Mouse (Mus musculus): ENCODE results near the gene Cped1. TPM values are rescaled to one million over a fixed set of nuclear protein-coding genes. Genes with fewer than 3 reads are reported as not detected.
A peak's percentile ranks its signal among the peaks of the same experiment; 100 is the strongest.

Gene Cped1
- total and polyA plus RNA-seq, 3 experiments: 6.9 to 23.3 (median 23.0) TPM

DNA sequence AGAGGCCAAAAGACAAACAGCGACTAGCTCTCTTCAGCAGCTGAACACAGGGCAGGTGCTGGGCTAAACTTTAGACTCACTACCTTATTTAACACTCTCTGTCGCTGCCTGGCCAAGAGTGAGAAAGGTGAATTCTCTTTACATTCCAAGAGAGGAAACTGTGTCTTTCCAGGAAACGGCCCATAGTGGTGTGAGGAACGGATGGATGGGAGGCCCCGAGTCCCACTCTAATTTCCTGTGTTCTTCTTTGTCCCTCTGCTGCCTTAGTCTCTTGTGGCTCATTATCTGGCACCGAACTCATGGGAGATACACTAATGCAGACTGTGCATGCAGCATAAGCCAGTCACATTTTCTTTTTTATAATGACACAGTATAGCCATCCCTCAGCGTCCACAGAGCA is 31.9 kb downstream of the Cped1 start:
- DNase-seq: no peak
- Histone ChIP-seq H3K4me3 (no peak overlapping the region), H3K9ac (ENCODE audit: low read depth, low read length) (no peak overlapping the region), H3K79me2 (replicated peaks; ENCODE audit: control insufficient read depth, insufficient read depth, low read length) (peaks cover 4% of the 10 kb centered on the region), H3K4me1 (ENCODE audit: control insufficient read depth, insufficient read depth, low read length) (peaks cover 19% of the 10 kb centered on the region), H3K27me3 (ENCODE audit: control insufficient read depth, insufficient read depth, low read length) (no peaks in the 10 kb centered on the region), H3K36me3 (ENCODE audit: control insufficient read depth, insufficient read depth, low read length) (peaks cover 35% of the 10 kb centered on the region), H3K27ac (peak overlapping the region; percentile 82)
- 41% methylated on average over 7 of the region's 7 CpGs for WGBS
- TF ChIP-seq POLR2A (IDR thresholded peaks at IDR 0.05; ENCODE audit: insufficient read depth, low read depth, low read length) (no peak), CTCF (IDR thresholded peaks at IDR 0.05) (no peak), EP300 (IDR thresholded peaks at IDR 0.05; ENCODE audit: insufficient read depth, low read depth, low read length) (no peak)
- intact Hi-C loops (cut with DNase I): no loop called here

DNA sequence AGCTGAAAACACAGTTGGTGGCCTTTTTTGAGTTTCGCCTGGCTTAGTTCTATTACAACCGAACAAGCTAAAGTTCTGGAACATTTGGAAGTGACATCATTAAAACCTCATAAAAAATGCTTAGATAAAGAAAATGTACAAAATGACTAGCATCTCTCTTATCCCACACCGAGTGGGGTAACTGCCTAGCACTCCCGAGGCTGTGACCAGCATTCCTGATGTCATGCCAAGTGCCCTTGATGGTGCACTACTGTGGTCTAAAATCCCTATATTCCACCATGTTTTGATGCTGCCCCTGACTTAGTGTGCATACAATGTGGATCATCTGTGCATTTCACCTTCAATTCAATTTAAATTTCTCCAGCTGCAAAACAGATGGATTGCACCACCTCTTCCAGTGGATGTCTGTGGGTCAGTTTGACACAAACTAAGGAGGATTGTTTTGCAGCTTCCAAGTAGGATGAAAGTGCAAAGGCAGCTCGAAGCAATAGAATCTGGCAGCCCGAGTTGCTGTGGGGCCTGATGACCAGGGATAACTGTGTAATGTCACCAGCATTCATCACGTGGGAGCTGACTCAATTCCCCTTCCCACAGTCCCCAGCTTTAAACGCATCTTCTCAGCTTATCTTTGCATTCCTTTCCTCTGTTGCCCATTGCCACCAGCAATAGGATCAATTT is 33.2 kb downstream of the Cped1 start:
- 33% methylated on average over 8 of the region's 8 CpGs for WGBS
- Histone ChIP-seq H3K36me3 (ENCODE audit: control insufficient read depth, insufficient read depth, low read length) (peaks cover 33% of the 10 kb centered on the region), H3K27ac (peak overlapping the region; percentile 82), H3K4me1 (ENCODE audit: control insufficient read depth, insufficient read depth, low read length) (peaks cover 19% of the 10 kb centered on the region), H3K79me2 (replicated peaks; ENCODE audit: control insufficient read depth, insufficient read depth, low read length) (peaks cover 3% of the 10 kb centered on the region), H3K9ac (ENCODE audit: low read depth, low read length) (no peak overlapping the region), H3K4me3 (no peak overlapping the region), H3K27me3 (ENCODE audit: control insufficient read depth, insufficient read depth, low read length) (no peaks in the 10 kb centered on the region)
- intact Hi-C loops (cut with DNase I): loop anchor here (1.0 kb wide), 2 partner anchors 18 to 34 kb away; partner anchors contain the start of gene Cped1
- no peak for DNase-seq
- no peak for TF ChIP-seq CTCF (IDR thresholded peaks at IDR 0.05)
- TF ChIP-seq POLR2A (IDR thresholded peaks at IDR 0.05; ENCODE audit: insufficient read depth, low read depth, low read length): no peak
- TF ChIP-seq EP300 (IDR thresholded peaks at IDR 0.05; ENCODE audit: insufficient read depth, low read depth, low read length): no peak

DNA sequence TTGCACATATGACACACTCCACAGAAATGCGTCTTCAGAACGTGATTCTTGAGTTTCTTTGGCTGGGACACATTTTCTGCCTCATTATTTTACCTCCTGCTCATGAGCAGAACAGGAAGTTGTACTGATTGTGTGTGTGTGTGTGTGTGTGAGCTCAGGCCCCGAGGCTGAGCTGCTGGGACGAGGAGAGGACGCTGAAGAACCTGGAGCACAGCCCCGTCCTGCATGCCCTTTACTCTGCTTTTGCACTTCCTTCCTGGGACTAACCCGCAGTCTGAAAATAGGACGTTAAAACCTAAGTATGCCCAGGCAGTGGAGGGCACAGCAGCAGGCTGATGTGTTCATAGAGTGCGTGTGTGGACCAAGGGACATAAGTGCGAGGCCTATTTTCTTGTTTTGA is 33.9 kb downstream of the Cped1 start:
- DNase-seq: peak; percentile 63 to 71
- Histone ChIP-seq H3K27ac (peak overlapping the region; percentile 82), H3K36me3 (ENCODE audit: control insufficient read depth, insufficient read depth, low read length) (peaks cover 33% of the 10 kb centered on the region), H3K4me1 (ENCODE audit: control insufficient read depth, insufficient read depth, low read length) (peaks cover 19% of the 10 kb centered on the region), H3K79me2 (replicated peaks; ENCODE audit: control insufficient read depth, insufficient read depth, low read length) (peaks cover 1% of the 10 kb centered on the region; the same call in 1 of the 2 replicates), H3K27me3 (ENCODE audit: control insufficient read depth, insufficient read depth, low read length) (no peaks in the 10 kb centered on the region), H3K4me3 (peak overlapping the region; percentile 1; the same call in 1 of the 2 replicates), H3K9ac (ENCODE audit: low read depth, low read length) (no peak overlapping the region)
- TF ChIP-seq EP300 (IDR thresholded peaks at IDR 0.05; ENCODE audit: insufficient read depth, low read depth, low read length): peak; percentile 87
- no peak for TF ChIP-seq POLR2A (IDR thresholded peaks at IDR 0.05; ENCODE audit: insufficient read depth, low read depth, low read length)
- WGBS: 7% methylated on average over 10 of the region's 10 CpGs
- intact Hi-C loops (cut with DNase I): loop anchor here (1.0 to 2.0 kb wide), 3 partner anchors 17 to 34 kb away; partner anchors contain the start of gene Cped1

DNA sequence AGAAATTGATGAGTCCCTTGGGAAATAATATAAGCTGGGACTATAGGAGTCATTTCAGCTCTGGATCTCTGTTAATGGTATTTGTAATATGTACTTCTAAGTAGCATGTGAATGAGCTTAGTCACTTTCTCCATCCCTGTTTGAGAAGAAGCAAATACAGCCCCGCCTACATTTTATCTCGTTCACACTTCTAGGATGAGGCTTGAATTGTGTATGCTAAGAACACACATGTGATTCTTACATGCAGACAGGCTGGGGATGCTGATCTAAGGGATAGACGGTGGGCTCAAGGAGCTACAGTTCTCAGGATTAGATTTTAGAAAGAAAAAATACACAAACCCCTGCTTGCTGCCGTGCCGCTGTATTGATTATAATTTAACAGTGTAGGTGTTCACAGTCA is 35.0 kb downstream of the Cped1 start:
- TF ChIP-seq POLR2A (IDR thresholded peaks at IDR 0.05; ENCODE audit: insufficient read depth, low read depth, low read length) (no peak), CTCF (IDR thresholded peaks at IDR 0.05) (no peak), EP300 (IDR thresholded peaks at IDR 0.05; ENCODE audit: insufficient read depth, low read depth, low read length) (no peak)
- H3K79me2 ChIP-seq (replicated peaks; ENCODE audit: control insufficient read depth, insufficient read depth, low read length): peaks cover 1% of the 10 kb centered on the region; the same call in 1 of the 2 replicates
- 87% methylated on average over 5 of the region's 5 CpGs for WGBS
- intact Hi-C loops (cut with DNase I): loop anchor here (2.0 kb wide), 1 partner anchor 16 kb away; no protein-coding TSS in a partner anchor
- H3K36me3 ChIP-seq (ENCODE audit: control insufficient read depth, insufficient read depth, low read length): peaks cover 36% of the 10 kb centered on the region
- peak overlapping the region; percentile 82 for H3K27ac ChIP-seq
- no peaks in the 10 kb centered on the region for H3K27me3 ChIP-seq (ENCODE audit: control insufficient read depth, insufficient read depth, low read length)
- no peak overlapping the region for H3K9ac ChIP-seq (ENCODE audit: low read depth, low read length)
- no peak overlapping the region for H3K4me3 ChIP-seq
- H3K4me1 ChIP-seq (ENCODE audit: control insufficient read depth, insufficient read depth, low read length): peaks cover 21% of the 10 kb centered on the region
- DNase-seq: no peak

DNA sequence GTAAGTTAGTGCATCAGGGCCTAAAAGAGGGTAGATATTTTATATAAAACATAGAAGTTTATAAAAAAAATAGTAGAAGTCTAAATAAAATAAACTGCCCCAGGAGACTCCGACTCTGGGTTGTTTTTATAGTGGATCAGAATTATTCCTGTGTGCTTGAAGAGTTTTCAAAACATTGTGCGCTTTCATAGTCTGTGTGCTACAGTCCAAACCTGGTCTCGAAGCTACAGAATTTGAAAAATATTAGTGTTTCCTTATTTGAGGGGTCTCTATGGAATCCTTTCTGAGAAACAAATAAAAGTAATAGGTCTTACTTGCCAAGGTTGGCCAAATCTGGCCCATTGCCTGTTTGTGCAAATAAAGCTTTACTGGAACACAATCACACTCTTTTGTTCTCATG is 35.6 kb downstream of the Cped1 start:
- H3K4me3 ChIP-seq: no peak overlapping the region
- H3K27me3 ChIP-seq (ENCODE audit: control insufficient read depth, insufficient read depth, low read length): no peaks in the 10 kb centered on the region
- TF ChIP-seq CTCF (IDR thresholded peaks at IDR 0.05) (no peak), EP300 (IDR thresholded peaks at IDR 0.05; ENCODE audit: insufficient read depth, low read depth, low read length) (no peak), POLR2A (IDR thresholded peaks at IDR 0.05; ENCODE audit: insufficient read depth, low read depth, low read length) (no peak)
- 86% methylated on average over 3 of the region's 3 CpGs for WGBS
- peak overlapping the region; percentile 82 for H3K27ac ChIP-seq
- no peak for DNase-seq
- peaks cover 36% of the 10 kb centered on the region for H3K36me3 ChIP-seq (ENCODE audit: control insufficient read depth, insufficient read depth, low read length)
- H3K79me2 ChIP-seq (replicated peaks; ENCODE audit: control insufficient read depth, insufficient read depth, low read length): peaks cover 1% of the 10 kb centered on the region; the same call in 1 of the 2 replicates
- intact Hi-C loops (cut with DNase I): loop anchor here (2.0 kb wide), 1 partner anchor 15 kb away; no protein-coding TSS in a partner anchor
- H3K4me1 ChIP-seq (ENCODE audit: control insufficient read depth, insufficient read depth, low read length): peaks cover 19% of the 10 kb centered on the region
- H3K9ac ChIP-seq (ENCODE audit: low read depth, low read length): no peak overlapping the region

DNA sequence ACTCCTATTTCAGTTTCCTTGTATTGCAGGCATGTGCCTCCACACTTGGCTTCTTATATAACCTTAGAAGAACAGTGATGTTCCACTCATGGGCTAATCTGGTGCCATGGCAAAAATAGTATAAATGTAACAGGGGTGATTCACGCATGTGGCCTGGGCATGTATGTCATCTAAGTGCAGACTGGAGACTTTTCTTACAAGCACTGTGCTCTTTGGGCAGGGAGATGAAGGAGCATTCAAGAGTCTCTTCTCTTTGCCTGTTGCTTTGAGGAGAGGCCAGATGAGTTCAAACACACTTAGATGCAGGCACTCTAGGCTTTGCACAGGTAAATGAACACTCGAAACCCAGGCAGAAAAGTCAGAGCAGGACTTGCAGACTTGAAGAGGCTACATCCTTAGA is 38.5 kb downstream of the Cped1 start:
- Histone ChIP-seq H3K4me3 (no peak overlapping the region), H3K79me2 (replicated peaks; ENCODE audit: control insufficient read depth, insufficient read depth, low read length) (peaks cover 1% of the 10 kb centered on the region; the same call in 1 of the 2 replicates), H3K4me1 (ENCODE audit: control insufficient read depth, insufficient read depth, low read length) (peaks cover 8% of the 10 kb centered on the region), H3K27ac (no peak overlapping the region), H3K27me3 (ENCODE audit: control insufficient read depth, insufficient read depth, low read length) (no peaks in the 10 kb centered on the region), H3K36me3 (ENCODE audit: control insufficient read depth, insufficient read depth, low read length) (peaks cover 21% of the 10 kb centered on the region), H3K9ac (ENCODE audit: low read depth, low read length) (no peak overlapping the region)
- WGBS: 91% methylated on average over 2 of the region's 2 CpGs
- intact Hi-C loops (cut with DNase I): loop anchor here (2.0 kb wide), 1 partner anchor 19 kb away; no protein-coding TSS in a partner anchor
- TF ChIP-seq POLR2A (IDR thresholded peaks at IDR 0.05; ENCODE audit: insufficient read depth, low read depth, low read length): no peak
- no peak for DNase-seq

Measured in heart, adult 2 months (tissue).